Mouse (Mus musculus) forebrain, embryonic 12.5 days (tissue): ENCODE measurements at regions not wholly inside any gene's neighbourhood (a gene's known extent, or its start where the extent isn't known, plus 50 kb on each side); places are given as distances from the start of the nearest gene placed in this dataset.

Experiments
- ATAC-seq: fragments of 200-750 bp; cut with Nextera tagmentation; 2 replicates; pipeline ENCODE4 v1.8.0; 2017; ENCODE audit warnings: moderate TSS enrichment; ENCODE audit not compliant: low FRiP score
- H3K27ac ChIP-seq: fragments of 300-500 bp; sonication (generic); 2 replicates; pipeline ENCODE4 v1.5.1; 2016; ENCODE audit warnings: mild to moderate bottlenecking
- H3K27me3 ChIP-seq: fragments of 300-500 bp; sonication (generic); 2 replicates; pipeline ENCODE4 v1.6.1; 2016; ENCODE audit warnings: mild to moderate bottlenecking
- H3K36me3 ChIP-seq: fragments of 300-500 bp; sonication (generic); replicated peaks from 2 replicates; pipeline ENCODE4 v1.6.1; 2016; ENCODE audit warnings: mild to moderate bottlenecking
- H3K4me1 ChIP-seq: fragments of 300-500 bp; sonication (generic); 2 replicates; pipeline ENCODE4 v1.6.1; 2016
- H3K4me2 ChIP-seq: fragments of 300-500 bp; sonication (generic); 2 replicates; pipeline ENCODE4 v1.6.1; 2016; ENCODE audit warnings: mild to moderate bottlenecking, moderate library complexity
- H3K4me3 ChIP-seq: fragments of 300-500 bp; sonication (generic); replicated peaks from 2 replicates; pipeline ENCODE4 v1.5.1; 2016; ENCODE audit warnings: mild to moderate bottlenecking
- H3K9ac ChIP-seq: fragments of 300-500 bp; sonication (generic); 2 replicates; pipeline ENCODE4 v1.6.1; 2016; ENCODE audit warnings: mild to moderate bottlenecking
- H3K9me3 ChIP-seq: fragments of 300-500 bp; sonication (generic); 2 replicates; pipeline ENCODE4 v1.6.1; 2016
- WGBS: fragments of 180-500 bp; shearing (Covaris S2); methylation state at CpG from one replicate; pipeline ENCODE4 v1.1.7; 2016; 5-methylcytosine and 5-hydroxymethylcytosine counted together

DNA sequence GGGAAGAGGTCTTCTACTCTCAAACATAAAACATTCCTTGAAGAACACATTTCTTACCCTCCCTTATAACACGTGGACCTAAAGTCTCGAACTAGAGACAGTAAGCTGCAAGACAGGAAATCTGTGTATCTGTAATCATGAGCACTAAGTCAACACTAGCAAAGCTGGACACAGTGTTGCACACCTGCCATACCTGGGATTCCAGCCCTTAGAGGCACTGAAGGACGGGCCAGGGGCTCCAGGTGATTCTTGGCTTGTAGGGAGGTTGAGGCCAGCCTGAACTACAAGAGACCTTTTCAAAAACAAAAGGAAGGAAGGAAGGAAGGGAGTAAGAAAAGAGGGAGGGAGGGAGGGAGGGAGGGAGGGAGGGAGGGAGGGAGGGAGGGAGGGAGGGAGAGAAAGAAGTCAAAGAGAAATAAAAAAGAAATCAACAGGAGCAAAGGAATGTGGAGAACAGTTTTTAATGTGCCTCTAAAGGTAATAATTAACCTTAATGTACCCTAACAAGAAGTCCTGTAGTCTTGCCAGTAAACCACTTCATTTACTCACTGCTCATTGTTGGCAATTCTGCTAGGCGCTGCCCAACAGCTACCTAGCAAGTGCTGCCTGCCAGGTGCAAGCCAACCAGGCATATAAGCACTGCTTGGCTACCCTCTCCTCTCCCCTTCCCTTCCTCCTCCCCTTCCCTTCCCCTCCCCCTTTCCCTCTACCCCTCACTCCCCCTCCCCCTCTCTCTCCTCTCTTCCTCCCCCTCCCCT is 401.0 kb upstream of the Acvr2a start:
- Histone ChIP-seq H3K27me3 (0 out of 2 replicates have a peak, but pooled peaks cover 3% of the 10 kb centered on the region), H3K36me3 (no peaks in the 10 kb centered on the region), H3K27ac (no peak overlapping the region), H3K4me1 (peaks cover 6% of the 10 kb centered on the region; the same call in 1 of the 2 replicates), H3K4me2 (no peak overlapping the region), H3K9me3 (no peaks in the 10 kb centered on the region), H3K9ac (no peak overlapping the region), H3K4me3 (no peak overlapping the region)
- no peak for ATAC-seq
- whole genome bisulfite sequencing: 76% methylated on average over 4 of the region's 4 CpGs

DNA sequence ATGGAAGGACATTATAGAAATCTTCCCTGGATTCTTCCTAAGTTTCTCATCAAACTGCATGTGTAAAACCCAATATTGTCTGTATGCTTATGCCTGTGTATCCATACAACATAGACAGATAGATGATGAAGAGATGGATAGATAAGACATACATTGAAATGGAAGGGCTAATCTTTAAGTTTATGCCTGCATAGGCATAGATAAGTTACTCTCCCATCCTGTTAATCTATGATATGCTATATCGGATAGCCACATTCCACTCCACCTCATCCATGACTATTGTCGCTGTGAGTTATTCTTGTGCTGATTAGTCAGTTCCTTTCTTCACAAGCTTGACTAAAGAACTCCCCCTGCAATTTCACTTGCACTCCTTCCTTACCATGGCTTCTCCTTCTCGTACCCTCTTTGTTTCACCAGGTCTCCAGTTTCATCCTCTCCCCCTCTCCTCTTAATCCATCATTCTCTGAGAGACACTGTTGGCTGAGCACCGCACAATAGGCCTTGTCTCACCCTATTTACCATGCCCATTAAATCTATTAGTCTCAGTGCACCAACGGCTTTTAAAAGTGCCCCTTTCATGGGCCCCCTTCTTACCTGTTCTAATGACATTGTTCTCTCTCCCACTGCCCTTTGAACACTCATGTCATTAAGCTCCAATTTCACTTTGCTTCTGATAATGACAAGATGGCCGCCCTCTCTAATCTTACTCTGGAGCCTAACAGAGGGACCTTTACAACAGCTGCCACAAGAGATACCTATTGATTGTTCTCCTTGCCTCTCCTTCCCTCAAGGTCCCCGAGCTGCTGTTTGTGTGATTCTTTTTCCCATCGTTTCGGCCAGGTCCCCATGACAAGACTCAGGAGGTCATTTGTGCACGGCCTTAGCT is 399.1 kb upstream of the Acvr2a start:
- H3K4me1 ChIP-seq: peaks cover 6% of the 10 kb centered on the region; the same call in 1 of the 2 replicates
- no peak overlapping the region for H3K9ac ChIP-seq
- 0 out of 2 replicates have a peak, but pooled peaks cover 3% of the 10 kb centered on the region for H3K27me3 ChIP-seq
- no peak overlapping the region for H3K4me3 ChIP-seq
- H3K4me2 ChIP-seq: no peak overlapping the region
- 16% methylated on average over 10 of the region's 10 CpGs for WGBS
- H3K9me3 ChIP-seq: no peaks in the 10 kb centered on the region
- no peak overlapping the region for H3K27ac ChIP-seq
- ATAC-seq: no peak
- no peaks in the 10 kb centered on the region for H3K36me3 ChIP-seq

DNA sequence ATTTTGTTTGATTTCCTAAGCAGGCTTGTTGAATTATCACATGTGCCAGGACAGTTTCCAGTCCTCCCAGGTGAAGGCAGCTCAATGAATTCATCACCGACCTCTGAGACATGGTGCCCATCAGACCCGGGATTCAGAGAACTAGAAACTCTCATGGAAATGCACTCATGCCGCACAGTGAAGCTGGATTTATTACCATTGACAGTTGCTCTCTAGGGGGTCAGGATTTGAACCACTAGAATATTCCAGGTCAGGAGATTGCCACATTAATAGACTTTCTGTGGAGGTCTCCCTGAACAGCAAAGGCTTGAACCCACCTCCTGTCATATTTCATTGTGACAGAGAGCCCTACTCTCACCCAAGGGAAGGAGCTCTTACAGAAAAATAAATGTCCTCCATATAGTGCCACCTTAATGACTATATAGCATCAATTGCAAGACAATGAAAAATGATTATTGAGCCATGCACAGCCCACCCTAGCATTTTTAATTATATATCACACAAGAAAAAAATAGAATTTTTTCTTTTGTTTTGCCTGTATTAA is 397.6 kb upstream of the Acvr2a start:
- peaks cover 6% of the 10 kb centered on the region; the same call in 1 of the 2 replicates for H3K4me1 ChIP-seq
- H3K4me2 ChIP-seq: no peak overlapping the region
- 0 out of 2 replicates have a peak, but pooled peaks cover 3% of the 10 kb centered on the region for H3K27me3 ChIP-seq
- H3K9ac ChIP-seq: no peak overlapping the region
- no peak overlapping the region for H3K4me3 ChIP-seq
- no peak overlapping the region for H3K27ac ChIP-seq
- no peaks in the 10 kb centered on the region for H3K36me3 ChIP-seq
- WGBS: 81% methylated on average over 3 of the region's 3 CpGs
- no peak for ATAC-seq
- H3K9me3 ChIP-seq: no peaks in the 10 kb centered on the region

DNA sequence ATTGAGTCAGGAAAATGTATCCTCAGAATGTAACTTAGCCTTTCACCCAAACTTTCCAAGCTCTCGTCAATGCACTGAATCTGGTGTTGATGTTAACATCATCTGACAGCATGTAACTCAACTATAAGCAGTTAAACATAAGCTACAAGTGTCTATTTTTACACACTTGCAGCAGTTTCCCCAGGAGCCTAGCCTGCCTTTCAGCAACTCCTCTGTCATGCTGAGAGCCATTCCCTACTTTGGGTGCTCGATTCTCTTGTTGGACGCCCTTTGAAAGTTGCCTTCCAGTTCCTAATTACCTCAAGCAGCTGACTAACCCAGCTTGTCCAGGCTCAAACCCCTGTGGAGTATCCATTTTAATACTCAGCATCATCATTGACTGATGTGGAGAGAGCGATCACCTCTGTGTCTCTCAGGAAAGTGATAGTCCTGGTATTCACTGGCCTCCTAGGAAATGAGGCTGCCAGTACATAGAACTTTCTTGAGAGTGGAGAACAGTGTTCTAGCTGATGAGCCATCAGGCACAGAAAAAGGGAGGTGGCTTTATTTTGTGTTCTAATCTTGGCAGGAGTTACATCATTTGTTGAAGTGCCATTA is 396.8 kb upstream of the Acvr2a start:
- no peak for ATAC-seq
- WGBS: 54% methylated on average over 4 of the region's 4 CpGs
- H3K9me3 ChIP-seq: no peaks in the 10 kb centered on the region
- H3K27ac ChIP-seq: no peak overlapping the region
- H3K9ac ChIP-seq: no peak overlapping the region
- H3K4me3 ChIP-seq: no peak overlapping the region
- H3K36me3 ChIP-seq: no peaks in the 10 kb centered on the region
- no peak overlapping the region for H3K4me2 ChIP-seq
- 0 out of 2 replicates have a peak, but pooled peaks cover 3% of the 10 kb centered on the region for H3K27me3 ChIP-seq
- peaks cover 6% of the 10 kb centered on the region; the same call in 1 of the 2 replicates for H3K4me1 ChIP-seq

DNA sequence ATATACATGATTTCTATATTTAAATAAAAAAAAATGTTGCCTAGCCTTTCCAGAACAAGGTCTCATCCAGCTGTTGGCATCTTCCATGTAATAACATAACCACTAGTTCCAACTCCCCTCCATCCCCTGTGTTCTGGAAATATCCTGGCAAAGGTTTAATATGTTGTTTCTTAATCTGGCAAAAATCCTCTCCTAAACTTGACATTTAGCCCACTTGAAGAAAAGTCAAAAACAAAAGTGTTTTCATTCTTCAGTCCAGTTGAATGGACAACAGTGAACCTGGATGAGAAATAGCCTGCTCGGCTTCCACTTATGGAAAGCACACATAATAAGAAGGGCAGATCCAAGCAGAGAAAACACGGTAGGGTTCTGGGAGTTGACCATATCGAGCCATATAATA is 393.1 kb upstream of the Acvr2a start:
- 89% methylated on average over 3 of the region's 3 CpGs for WGBS

DNA sequence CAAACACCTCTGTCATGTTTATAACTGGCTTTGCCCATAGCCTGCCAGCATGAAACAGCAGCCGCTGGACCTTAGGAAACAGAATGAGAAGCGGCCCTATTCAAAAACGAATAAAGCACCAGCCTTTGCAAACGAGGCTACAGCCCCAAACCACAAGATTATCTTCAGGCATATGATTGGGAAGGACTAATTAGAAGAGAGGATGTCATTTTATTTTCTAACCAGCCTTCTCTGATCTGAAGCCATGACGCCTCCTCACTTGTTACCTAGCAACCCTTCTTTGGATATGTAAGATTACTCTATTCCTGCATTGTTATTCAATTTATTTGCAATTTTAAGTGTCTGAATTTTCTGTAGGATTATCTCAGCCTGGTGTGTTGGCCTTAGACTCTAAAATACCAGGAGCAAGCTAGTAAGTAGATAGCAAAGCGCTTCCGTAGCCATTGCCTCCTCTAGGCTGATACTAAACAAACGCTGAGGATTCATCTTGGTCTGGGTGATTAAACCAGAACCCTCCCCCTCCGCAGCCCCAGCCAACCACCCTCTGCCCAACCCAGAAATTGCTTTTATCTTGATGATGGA is 390.0 kb upstream of the Acvr2a start:
- ATAC-seq: peak; percentile 77

More for the DNA sequence above, 393.1 kb upstream of the Acvr2a start:
- Histone ChIP-seq H3K36me3 (no peaks in the 10 kb centered on the region), H3K27ac (no peak overlapping the region), H3K9me3 (no peaks in the 10 kb centered on the region), H3K4me2 (no peak overlapping the region), H3K27me3 (no peaks in the 10 kb centered on the region), H3K4me1 (peaks cover 27% of the 10 kb centered on the region), H3K9ac (no peak overlapping the region), H3K4me3 (no peak overlapping the region)
- no peak for ATAC-seq

DNA sequence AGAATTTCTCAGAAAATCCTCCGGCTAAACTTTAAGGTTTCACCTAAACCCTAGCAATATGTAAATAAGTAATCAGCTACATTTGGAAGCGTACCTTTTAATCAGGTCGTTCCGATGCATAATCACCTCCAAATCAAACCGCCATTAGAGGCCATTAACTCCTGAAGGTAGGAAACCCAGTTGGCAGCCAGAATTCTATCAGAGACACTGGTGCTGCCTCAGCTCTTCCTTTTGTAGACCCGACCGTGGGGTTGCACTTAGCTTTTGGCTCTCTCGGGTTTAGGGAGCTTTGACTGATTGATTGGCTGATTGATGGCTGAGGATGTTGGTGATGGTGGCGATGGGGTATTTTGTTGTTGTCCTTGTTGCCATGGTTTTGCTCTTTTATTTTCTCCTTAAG is 389.3 kb upstream of the Acvr2a start:
- 11% methylated on average over 9 of the region's 9 CpGs for WGBS
- H3K4me2 ChIP-seq: peak overlapping the region; percentile 28; the same call in 1 of the 2 replicates
- no peak overlapping the region for H3K4me3 ChIP-seq
- no peaks in the 10 kb centered on the region for H3K9me3 ChIP-seq
- peak; percentile 31; the same call in 1 of the 2 replicates for ATAC-seq
- H3K36me3 ChIP-seq: no peaks in the 10 kb centered on the region
- peaks cover 32% of the 10 kb centered on the region for H3K4me1 ChIP-seq
- no peak overlapping the region for H3K9ac ChIP-seq
- H3K27me3 ChIP-seq: peaks cover 6% of the 10 kb centered on the region; the same call in 1 of the 2 replicates
- H3K27ac ChIP-seq: peak overlapping the region; percentile 69; the same call in 1 of the 2 replicates

More for the DNA sequence above, 390.0 kb upstream of the Acvr2a start:
- H3K4me3 ChIP-seq: 0 out of 2 replicates have a peak overlapping the region, but pooled peaks have one; percentile 14
- peak overlapping the region; percentile 28 for H3K4me2 ChIP-seq
- 6% methylated on average over 9 of the region's 9 CpGs for WGBS
- peaks cover 6% of the 10 kb centered on the region; the same call in 1 of the 2 replicates for H3K27me3 ChIP-seq
- no peak overlapping the region for H3K9ac ChIP-seq
- H3K36me3 ChIP-seq: no peaks in the 10 kb centered on the region
- peaks cover 32% of the 10 kb centered on the region for H3K4me1 ChIP-seq
- H3K27ac ChIP-seq: peak overlapping the region; percentile 69
- H3K9me3 ChIP-seq: no peaks in the 10 kb centered on the region

DNA sequence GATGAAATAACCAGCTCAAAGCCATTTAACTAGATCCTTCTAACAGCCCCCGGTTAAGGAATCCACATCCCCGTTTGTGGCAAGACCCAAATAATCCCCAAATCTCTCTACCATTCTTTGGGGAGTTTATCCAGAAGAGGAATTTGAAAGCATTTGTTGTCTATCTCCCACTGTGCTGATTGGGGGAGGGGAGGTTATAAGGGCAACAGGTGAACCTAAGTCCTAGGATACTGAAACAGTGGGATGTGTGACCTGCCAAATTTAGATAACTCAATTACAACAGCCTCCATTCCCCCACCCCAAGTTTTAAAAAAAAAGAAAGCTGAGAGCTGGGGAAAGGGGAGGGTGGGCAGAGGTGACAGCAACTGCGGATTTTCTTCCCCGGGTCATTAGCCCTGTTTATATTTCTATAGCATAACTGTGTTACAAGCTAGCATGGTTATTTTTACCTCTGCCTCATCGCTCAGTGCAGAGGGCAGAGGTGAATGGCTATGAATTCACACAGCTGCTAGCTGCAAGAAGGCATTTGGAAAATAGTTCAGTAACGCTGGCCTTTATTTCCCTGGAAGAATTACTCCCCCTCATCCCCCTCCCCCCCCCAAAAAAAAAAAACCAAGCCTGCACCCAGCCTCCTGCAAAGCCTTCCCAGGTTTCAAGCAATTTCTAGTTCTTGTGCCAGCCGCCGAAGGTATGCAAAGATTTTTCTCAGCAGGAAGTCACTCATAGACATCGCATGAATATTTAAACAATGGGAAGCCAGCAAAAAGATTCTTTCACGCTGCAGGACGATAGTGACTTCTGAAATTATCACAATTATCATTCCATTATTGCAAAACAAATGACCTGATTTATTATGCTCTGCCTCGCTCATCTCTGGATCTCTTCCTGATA is 388.5 kb upstream of the Acvr2a start:
- peak; percentile 36; the same call in 1 of the 2 replicates for ATAC-seq
- Histone ChIP-seq H3K4me3 (no peak overlapping the region), H3K4me1 (peaks cover 32% of the 10 kb centered on the region), H3K27ac (0 out of 2 replicates have a peak overlapping the region, but pooled peaks have one; percentile 69), H3K4me2 (no peak overlapping the region), H3K9ac (no peak overlapping the region), H3K36me3 (no peaks in the 10 kb centered on the region), H3K27me3 (peaks cover 6% of the 10 kb centered on the region; the same call in 1 of the 2 replicates), H3K9me3 (no peaks in the 10 kb centered on the region)
- 12% methylated on average over 12 of the region's 12 CpGs for WGBS

DNA sequence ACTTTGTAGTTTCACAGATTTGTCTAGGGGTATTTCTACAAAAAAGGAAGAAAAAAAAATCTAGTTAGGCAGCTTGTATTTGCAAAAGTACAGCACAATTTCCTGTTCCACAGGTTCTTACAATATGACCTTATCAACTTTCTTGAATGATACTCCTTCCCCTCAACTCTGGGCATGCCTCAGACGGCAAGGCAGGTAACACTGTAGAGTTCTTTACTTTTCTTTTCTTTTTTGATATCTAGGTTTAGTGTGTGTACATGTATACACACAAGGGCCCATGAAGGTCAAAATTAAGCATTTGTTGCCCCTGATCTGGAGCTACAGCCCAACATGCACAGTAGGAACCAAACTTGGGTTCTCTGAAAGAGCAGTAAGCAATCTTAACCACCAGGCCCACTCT is 381.4 kb upstream of the Acvr2a start:
- Histone ChIP-seq H3K27me3 (no peaks in the 10 kb centered on the region), H3K9ac (no peak overlapping the region), H3K9me3 (no peaks in the 10 kb centered on the region), H3K36me3 (no peaks in the 10 kb centered on the region), H3K27ac (no peak overlapping the region), H3K4me1 (no peaks in the 10 kb centered on the region), H3K4me2 (no peak overlapping the region), H3K4me3 (no peak overlapping the region)
- no peak for ATAC-seq
- 89% methylated on average over 1 of the region's 1 CpGs for WGBS

DNA sequence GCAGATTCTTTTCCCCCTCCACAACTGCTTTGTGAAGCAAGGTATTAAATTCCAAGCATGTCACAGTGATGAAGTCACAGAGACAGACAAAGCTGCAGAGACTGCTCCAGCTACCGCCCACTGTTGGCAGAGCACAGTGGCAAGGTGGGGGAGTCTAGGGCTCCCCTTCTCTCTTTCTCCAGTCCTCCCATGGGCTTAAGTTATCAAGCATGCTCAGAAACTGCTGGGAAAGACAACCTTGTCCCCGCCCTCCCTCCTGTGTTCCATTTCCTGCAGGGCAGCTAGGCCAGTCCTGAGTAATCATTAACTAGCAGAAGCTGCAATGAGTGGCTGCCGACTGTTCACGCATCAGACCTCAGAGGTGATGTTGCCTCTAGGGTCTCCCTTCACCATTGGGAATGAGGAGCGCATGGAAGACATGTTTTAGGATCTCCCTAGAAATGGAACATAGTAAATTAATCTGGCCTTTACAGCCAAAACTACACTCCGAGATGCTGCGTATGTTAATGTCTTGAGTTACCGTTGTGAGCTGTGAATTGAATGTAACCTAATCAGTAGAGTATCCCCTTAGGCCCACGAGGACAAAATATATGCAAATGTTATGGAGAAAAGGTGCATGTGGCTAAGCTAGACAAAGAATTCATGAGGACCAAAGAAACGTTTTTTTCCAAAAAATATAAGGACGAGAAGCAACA is 372.5 kb upstream of the Acvr2a start:
- Histone ChIP-seq H3K9ac (no peak overlapping the region), H3K9me3 (no peaks in the 10 kb centered on the region), H3K27me3 (no peaks in the 10 kb centered on the region), H3K4me2 (no peak overlapping the region), H3K27ac (0 out of 2 replicates have a peak overlapping the region, but pooled peaks have one; percentile 31), H3K4me3 (no peak overlapping the region), H3K36me3 (no peaks in the 10 kb centered on the region), H3K4me1 (peaks cover 18% of the 10 kb centered on the region)
- 45% methylated on average over 11 of the region's 11 CpGs for WGBS
- peak; percentile 69 for ATAC-seq
